Mouse (Mus musculus): ENCODE data around the gene Ap1b1.

DNA sequence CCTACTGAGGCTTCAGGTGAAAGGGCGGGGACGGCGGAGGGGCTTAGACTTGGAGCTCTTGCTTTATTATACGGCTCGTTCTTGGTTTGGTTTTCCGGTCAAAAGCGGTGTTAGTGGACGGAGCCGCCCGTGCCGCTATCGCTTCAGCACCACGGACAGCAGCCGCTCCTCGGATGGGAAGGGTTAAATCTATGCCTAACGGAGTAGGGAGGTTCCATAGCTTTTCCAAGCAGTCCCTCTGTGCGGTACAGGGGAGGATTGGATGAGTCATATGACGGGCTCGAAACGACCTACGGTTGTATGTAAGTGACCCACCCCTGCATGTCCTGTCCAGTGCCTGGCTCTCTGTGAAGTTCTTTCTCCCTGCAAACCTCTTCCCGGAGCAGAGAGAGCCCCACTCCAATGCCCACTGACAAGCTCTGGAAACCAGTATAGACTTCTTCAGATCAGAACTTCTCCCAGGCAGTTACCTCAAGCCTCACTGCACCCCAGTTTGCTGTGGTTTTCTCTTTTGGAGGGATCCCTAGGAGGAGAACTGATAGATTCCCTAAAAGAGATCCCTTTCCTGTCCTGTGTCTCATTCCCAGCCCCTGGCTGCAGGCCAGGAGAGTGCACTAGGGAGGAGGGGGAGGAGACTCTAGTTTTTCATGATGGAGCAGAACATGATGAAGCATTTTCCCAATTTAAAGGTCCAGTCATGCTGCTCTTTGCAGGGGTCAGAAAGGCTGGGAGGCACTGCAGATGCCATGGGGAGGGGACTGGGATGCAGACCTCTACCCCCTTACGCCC is 37.2 kb upstream of the Ap1b1 start:
- TF ChIP-seq POLR2A (IDR thresholded peaks at IDR 0.05; ENCODE audit: borderline replicate concordance, control insufficient read depth, low read depth, low read length) (no peak), CTCF (IDR thresholded peaks at IDR 0.05; ENCODE audit: control insufficient read depth, insufficient read depth, low read length) (no peak)

Data from bone marrow, adult 2 months (tissue).